Mouse (Mus musculus) MEL (cell line): ENCODE data around the gene Dpep3.

Source experiments
- CTCF ChIP-seq, 3 experiments: IDR thresholded peaks in 2 of 3; conservative IDR thresholded peaks in 1 of 3; 2 replicates each; pipeline ENCODE4 v1.5.1; 2011 to 2012; ENCODE audit warnings: low read length in 3 of 3, low read depth in 2 of 3, mild to moderate bottlenecking in 2 of 3, improper control_type of control experiment in 1 of 3, inconsistent platforms in 1 of 3, mixed read lengths in 1 of 3, moderate library complexity in 1 of 3; ENCODE audit not compliant: control insufficient read depth in 1 of 3, insufficient read depth in 1 of 3, poor library complexity in 1 of 3, severe bottlenecking in 1 of 3
- JUND ChIP-seq: IDR thresholded peaks from 2 replicates; pipeline ENCODE4 v1.6.1; 2011; ENCODE audit warnings: low read depth, mild to moderate bottlenecking, improper control_type of control experiment, low read length
- MYC ChIP-seq: IDR thresholded peaks from 2 replicates; pipeline ENCODE4 v1.6.1; 2011; ENCODE audit warnings: low read depth, mild to moderate bottlenecking, low read length, improper control_type of control experiment, moderate library complexity
- POLR2A ChIP-seq, 2 experiments: IDR thresholded peaks; 2 replicates each; pipeline ENCODE4 v1.6.1; 2011 to 2012; ENCODE audit warnings: low read length in 2 of 2, mild to moderate bottlenecking in 2 of 2, control low read depth in 1 of 2, improper control_type of control experiment in 1 of 2, low read depth in 1 of 2, moderate library complexity in 1 of 2; ENCODE audit not compliant: control insufficient read depth in 1 of 2, insufficient read depth in 1 of 2, poor library complexity in 1 of 2
- TAL1 ChIP-seq: IDR thresholded peaks from 2 replicates; pipeline ENCODE4 v1.6.1; 2012; ENCODE audit warnings: mild to moderate bottlenecking, inconsistent platforms, low read length, moderate library complexity, mixed read lengths
- TBP ChIP-seq: IDR thresholded peaks from 2 replicates; pipeline ENCODE4 v1.8.0; 2011; ENCODE audit warnings: low read depth, low read length, improper control_type of control experiment

GRCm38 (mm10) chr8:106010748-106011642, 31.8 kb upstream of the Dpep3 start:
- TF ChIP-seq JUND = no peak
- no peak for TF ChIP-seq CTCF (IDR thresholded peaks at IDR 0.05 in 2 of 3, conservative IDR thresholded peaks at IDR 0.05 in 1 of 3; ENCODE audit: control insufficient read depth in 1 of 3, insufficient read depth in 1 of 3, low read depth in 2 of 3, low read length in 3 of 3, poor library complexity in 1 of 3, severe bottlenecking in 1 of 3)
- peak; percentile 80 for TF ChIP-seq TBP
- no peak for TF ChIP-seq TAL1
- TF ChIP-seq POLR2A (IDR thresholded peaks at IDR 0.05; ENCODE audit: control insufficient read depth in 1 of 2, insufficient read depth in 1 of 2, low read depth in 1 of 2, low read length in 2 of 2, poor library complexity in 1 of 2) = peak; percentile 89 to 91
- TF ChIP-seq MYC = peak; percentile 83; the same call in 1 of the 2 replicates
